Mouse (Mus musculus) forebrain, embryonic 14.5 days (tissue): ENCODE measurements around the gene Tldc2. TPM values are rescaled to one million over a fixed set of nuclear protein-coding genes. Genes with fewer than 3 reads are reported as not detected.

Experiments
- ATAC-seq: fragments of 200-750 bp; cut with Nextera tagmentation; 2 replicates; pipeline ENCODE4 v1.8.0; 2017; ENCODE audit warnings: mild to moderate bottlenecking, moderate library complexity
- DNase-seq: peaks from one replicate; pipeline ENCODE4 v3.0.0-alpha.2; 2015; ENCODE audit warnings: low spot score
- H3K27ac ChIP-seq: fragments of 300-500 bp; sonication (generic); 2 replicates; pipeline ENCODE4 v1.5.1; 2014; ENCODE audit warnings: low read depth, mild to moderate bottlenecking, control low read depth, low read length, moderate library complexity
- H3K27me3 ChIP-seq: fragments of 300-500 bp; sonication (generic); replicated peaks from 2 replicates; pipeline ENCODE4 v1.6.1; 2014; ENCODE audit warnings: low read length, control low read depth, mixed read lengths; ENCODE audit not compliant: control insufficient read depth, insufficient read depth
- H3K36me3 ChIP-seq: fragments of 300-500 bp; sonication (generic); 2 replicates; pipeline ENCODE4 v1.6.1; 2014; ENCODE audit warnings: low read length, control low read depth; ENCODE audit not compliant: control insufficient read depth, insufficient read depth
- H3K4me1 ChIP-seq: fragments of 300-500 bp; sonication (generic); 2 replicates; pipeline ENCODE4 v1.6.1; 2014; ENCODE audit warnings: antibody characterized with exemption, low read length, control low read depth; ENCODE audit not compliant: control insufficient read depth, insufficient read depth
- H3K4me2 ChIP-seq: fragments of 300-500 bp; sonication (generic); 2 replicates; pipeline ENCODE4 v1.6.1; 2014; ENCODE audit warnings: mild to moderate bottlenecking, control low read depth, low read length
- H3K4me3 ChIP-seq: fragments of 300-500 bp; sonication (generic); 2 replicates; pipeline ENCODE4 v1.5.1; 2014; ENCODE audit warnings: low read depth, low read length, control low read depth
- H3K9ac ChIP-seq: fragments of 300-500 bp; sonication (generic); 2 replicates; pipeline ENCODE4 v1.6.1; 2014; ENCODE audit warnings: mild to moderate bottlenecking, low read length, control low read depth, moderate library complexity
- H3K9me3 ChIP-seq: fragments of 300-500 bp; sonication (generic); replicated peaks from 2 replicates; pipeline ENCODE4 v1.6.1; 2016; ENCODE audit warnings: low read length, control low read depth, mixed read lengths; ENCODE audit not compliant: control insufficient read depth
- WGBS: fragments of 180-500 bp; shearing (Covaris S2); extraction: QIAGEN DNeasy Blood & Tissue Kit; methylation state at CpG from one replicate; pipeline ENCODE4 v1.1.7; 2014; 5-methylcytosine and 5-hydroxymethylcytosine counted together
- polyA plus RNA-seq: library from polyadenylated mRNA; unstranded; fragments of >200 nt; fragmentation: Nextera tagmentation; extraction: Ambion mirVana; gene quantifications from 2 replicates; pipeline ENCODE4 v1.2.1, GENCODE M21; 2014

Tldc2 gene
- polyA plus RNA-seq, 1 experiment from 2014 or later: not detected

DNA sequence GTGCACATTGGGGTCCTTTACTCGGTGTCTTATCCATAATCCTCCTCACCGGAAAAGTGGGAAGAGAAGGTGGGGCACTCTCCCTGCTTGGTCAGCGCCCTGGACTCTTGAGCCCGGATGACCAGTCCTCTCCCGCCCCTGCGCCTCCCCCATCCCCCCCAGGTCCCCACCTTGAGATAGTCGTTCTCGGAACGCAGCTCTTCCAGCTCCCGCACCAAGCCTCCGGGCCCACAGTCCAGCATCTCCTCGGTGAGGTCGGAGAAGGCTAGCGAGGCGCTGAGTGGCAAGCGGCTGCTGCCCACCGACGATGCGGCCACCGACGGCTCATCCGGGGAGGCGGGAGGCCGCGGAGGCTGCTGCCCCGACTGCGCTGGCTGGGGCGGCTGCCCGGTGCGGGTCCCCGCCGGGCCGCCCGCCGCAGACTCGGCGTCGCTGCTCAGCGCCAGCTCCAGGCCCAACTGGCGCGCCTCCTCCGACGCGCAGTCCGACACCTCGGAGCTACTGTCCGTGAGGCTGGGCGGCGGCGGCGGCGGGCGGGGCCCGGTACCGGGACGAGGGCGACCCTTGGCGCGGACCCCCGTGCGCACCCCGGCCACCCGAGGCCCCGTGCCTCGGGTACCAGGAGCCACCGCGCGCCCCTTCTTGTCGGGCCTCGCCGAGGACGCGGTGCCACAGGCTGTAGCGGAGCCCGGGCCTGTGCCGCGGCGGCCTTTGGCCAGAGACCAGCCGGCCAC, 8.6 kb upstream of the Tldc2 start:
- peak; percentile 6 for ATAC-seq
- H3K27ac ChIP-seq: peak overlapping the region; percentile 98
- H3K27me3 ChIP-seq: no peaks in the 10 kb centered on the region
- H3K4me2 ChIP-seq: peak overlapping the region; percentile 89
- DNase-seq: no peak
- H3K9me3 ChIP-seq: no peaks in the 10 kb centered on the region
- H3K4me1 ChIP-seq: peaks cover 46% of the 10 kb centered on the region
- H3K9ac ChIP-seq: peak overlapping the region; percentile 98
- peaks cover 9% of the 10 kb centered on the region; the same call in 1 of the 2 replicates for H3K36me3 ChIP-seq
- under 1% methylated on average over 63 of the region's 79 CpGs for WGBS
- peak overlapping the region; percentile 96 for H3K4me3 ChIP-seq

DNA sequence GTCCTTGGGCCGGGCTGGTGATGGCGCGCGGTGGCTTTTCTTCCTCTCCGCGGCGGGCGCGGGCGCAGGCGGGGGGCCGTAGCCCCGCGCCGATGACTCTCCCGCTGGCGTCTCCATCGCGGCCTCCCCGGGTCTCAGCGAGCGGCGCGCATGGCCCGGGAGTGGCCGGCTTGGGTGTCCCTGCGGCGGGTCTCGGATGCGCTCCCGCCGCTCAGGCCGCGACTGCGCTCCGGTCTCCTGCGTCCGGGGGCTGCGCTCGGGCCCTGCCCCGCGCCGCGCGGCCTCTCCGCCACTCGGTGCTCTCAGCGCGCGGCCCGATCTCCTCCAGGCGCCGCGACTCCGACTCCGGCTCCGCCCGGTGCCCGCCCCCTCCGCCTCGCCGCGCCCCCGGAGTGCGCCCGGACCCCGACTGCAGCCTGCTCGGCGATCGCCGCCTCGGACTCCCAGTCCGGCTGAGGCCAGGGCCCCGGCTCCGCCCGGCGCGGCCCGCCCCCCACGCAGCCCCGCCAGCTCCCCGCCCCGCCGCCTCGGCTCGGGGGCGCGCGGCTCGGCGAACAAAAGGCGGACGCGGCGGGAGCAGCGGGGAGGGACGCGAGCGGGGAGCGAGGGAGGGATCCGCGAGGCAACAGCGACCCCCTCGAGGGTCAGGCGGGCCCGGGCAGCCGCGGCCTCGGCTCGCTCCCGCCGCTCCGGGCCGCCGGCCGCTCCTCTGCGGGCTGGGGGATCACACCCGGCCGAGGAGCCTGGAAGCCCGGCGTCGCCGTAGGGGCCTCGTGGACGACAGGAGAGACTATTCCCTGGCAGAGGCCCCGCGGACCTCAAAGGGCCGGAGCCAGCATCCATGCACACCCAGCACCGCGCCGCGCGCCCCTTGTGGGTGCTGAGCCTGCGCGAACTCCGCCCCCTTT, 7.8 kb upstream of the Tldc2 start, which contains the start of gene Soga1:
Gene Soga1 (minus strand): TSS at position 462 of the 908 bp plus-strand sequence.
- under 1% methylated on average over 112 of the region's 136 CpGs for WGBS
- ATAC-seq (peak; percentile 84), DNase-seq (peak; percentile 91)
- Histone ChIP-seq H3K27me3 (no peaks in the 10 kb centered on the region), H3K27ac (peak within 1 kb of the TSS; percentile 98), H3K9ac (peak within 1 kb of the TSS; percentile 98), H3K36me3 (peaks cover 3% of the 10 kb centered on the region; the same call in 1 of the 2 replicates), H3K4me1 (peaks cover 41% of the 10 kb centered on the region), H3K4me3 (peak within 1 kb of the TSS; percentile 96), H3K4me2 (peak within 1 kb of the TSS; percentile 89), H3K9me3 (no peaks in the 10 kb centered on the region)

DNA sequence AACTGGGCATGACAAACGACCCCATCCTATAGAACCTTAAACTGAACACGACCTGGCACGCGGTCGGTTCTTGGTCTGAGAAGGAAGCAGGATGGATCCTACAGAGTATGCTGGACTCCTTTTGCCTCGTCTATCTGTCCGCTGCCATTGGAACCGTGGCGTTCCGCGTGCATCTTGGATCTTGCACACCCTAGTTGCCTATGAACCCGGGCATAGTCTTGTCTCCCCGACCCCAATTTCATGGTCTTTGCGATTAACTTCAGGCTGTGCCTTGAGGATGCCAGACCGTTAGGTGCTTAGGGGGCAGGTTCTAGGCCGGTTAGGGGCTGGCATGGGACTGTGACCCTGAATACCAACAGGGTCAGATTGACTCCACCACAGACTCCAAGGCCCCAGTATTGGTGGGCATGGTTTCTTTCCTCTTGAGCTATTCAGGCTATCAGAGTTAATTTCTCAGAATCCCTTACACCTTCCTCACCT, 7.1 kb upstream of the Tldc2 start:
- Histone ChIP-seq H3K4me2 (peak overlapping the region; percentile 89), H3K27ac (peak overlapping the region; percentile 98), H3K9me3 (no peaks in the 10 kb centered on the region), H3K36me3 (peaks cover 3% of the 10 kb centered on the region; the same call in 1 of the 2 replicates), H3K27me3 (no peaks in the 10 kb centered on the region), H3K9ac (peak overlapping the region; percentile 98), H3K4me1 (peaks cover 34% of the 10 kb centered on the region), H3K4me3 (peak overlapping the region; percentile 96)
- WGBS: 11% methylated on average over 16 of the region's 16 CpGs
- no peak for DNase-seq
- ATAC-seq: no peak

DNA sequence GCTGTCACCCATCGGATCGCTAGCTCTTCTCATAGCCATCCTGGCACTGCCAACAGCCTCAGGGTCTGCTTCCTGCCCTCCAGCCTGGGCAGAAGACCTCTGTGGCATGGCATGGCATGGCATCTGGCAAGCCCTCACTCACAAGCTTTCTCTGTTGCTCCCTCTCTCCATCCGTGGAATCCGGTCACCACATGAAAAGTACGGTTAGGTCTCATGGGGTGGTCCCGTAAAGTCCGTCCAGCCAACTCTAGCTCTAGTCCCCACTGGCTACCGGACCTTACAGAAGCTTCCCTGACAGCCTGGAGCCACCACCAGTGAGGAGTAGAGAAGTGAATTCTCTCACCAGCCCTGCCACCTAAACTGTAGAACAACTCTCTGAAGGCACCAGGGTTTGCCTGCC, 5.5 kb upstream of the Tldc2 start:
- H3K4me1 ChIP-seq: peaks cover 18% of the 10 kb centered on the region
- no peaks in the 10 kb centered on the region for H3K9me3 ChIP-seq
- no peaks in the 10 kb centered on the region for H3K36me3 ChIP-seq
- no peak for ATAC-seq
- 94% methylated on average over 8 of the region's 8 CpGs for WGBS
- no peak overlapping the region for H3K4me3 ChIP-seq
- no peak for DNase-seq
- no peak overlapping the region for H3K4me2 ChIP-seq
- H3K9ac ChIP-seq: no peak overlapping the region
- H3K27me3 ChIP-seq: no peaks in the 10 kb centered on the region
- no peak overlapping the region for H3K27ac ChIP-seq

GRCm38 (mm10) chr2:157081960-157082359, 4.9 kb upstream of the Tldc2 start:
- Histone ChIP-seq H3K4me2 (no peak overlapping the region), H3K27me3 (no peaks in the 10 kb centered on the region), H3K36me3 (no peaks in the 10 kb centered on the region), H3K9ac (no peak overlapping the region), H3K9me3 (no peaks in the 10 kb centered on the region), H3K4me1 (peaks cover 12% of the 10 kb centered on the region), H3K4me3 (no peak overlapping the region), H3K27ac (no peak overlapping the region)
- no peak for DNase-seq
- WGBS: 39% methylated on average over 7 of the region's 7 CpGs
- no peak for ATAC-seq

DNA sequence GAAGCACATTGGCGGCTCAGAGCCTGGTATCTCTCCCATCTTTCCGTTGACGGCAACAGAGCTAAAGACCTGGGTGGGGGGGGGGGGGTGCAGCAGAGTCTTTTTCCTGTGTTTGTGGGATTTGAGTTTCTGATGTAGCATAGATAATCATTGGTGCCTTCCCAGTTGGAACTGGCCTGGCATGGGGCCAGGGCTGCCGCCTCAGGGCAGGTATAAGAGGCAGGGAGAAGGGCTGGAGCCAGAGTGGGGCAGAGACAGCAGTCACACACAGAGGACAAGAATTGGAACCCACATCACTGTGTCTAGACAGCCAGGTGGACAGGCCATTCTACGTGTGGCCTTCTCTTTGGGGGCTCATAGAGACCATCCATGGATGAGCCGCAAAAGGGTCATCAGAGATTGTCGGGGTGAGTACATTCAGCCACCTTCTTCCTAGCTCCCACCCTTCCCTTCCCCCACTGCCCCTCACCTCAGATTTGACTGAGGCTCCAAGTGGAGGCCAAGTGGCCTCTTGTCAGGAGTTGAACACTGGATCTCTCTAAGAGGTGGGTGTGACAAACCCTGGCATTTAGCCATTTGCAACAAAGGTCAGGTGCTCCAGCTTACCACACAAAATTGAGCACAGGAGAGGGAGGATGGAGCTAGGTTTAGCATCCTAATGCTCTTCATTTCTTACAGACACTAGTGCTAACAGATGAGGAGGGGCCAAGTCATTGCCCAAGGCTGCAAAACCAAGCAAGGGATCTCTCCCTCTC, 1.8 kb upstream of the Tldc2 start:
- H3K9me3 ChIP-seq: no peaks in the 10 kb centered on the region
- H3K4me2 ChIP-seq: no peak overlapping the region
- no peak overlapping the region for H3K27ac ChIP-seq
- no peaks in the 10 kb centered on the region for H3K27me3 ChIP-seq
- DNase-seq: no peak
- no peak for ATAC-seq
- no peak overlapping the region for H3K4me3 ChIP-seq
- H3K9ac ChIP-seq: no peak overlapping the region
- H3K4me1 ChIP-seq: peaks cover under 1% of the 10 kb centered on the region; the same call in 1 of the 2 replicates
- 86% methylated on average over 7 of the region's 7 CpGs for WGBS
- no peaks in the 10 kb centered on the region for H3K36me3 ChIP-seq

DNA sequence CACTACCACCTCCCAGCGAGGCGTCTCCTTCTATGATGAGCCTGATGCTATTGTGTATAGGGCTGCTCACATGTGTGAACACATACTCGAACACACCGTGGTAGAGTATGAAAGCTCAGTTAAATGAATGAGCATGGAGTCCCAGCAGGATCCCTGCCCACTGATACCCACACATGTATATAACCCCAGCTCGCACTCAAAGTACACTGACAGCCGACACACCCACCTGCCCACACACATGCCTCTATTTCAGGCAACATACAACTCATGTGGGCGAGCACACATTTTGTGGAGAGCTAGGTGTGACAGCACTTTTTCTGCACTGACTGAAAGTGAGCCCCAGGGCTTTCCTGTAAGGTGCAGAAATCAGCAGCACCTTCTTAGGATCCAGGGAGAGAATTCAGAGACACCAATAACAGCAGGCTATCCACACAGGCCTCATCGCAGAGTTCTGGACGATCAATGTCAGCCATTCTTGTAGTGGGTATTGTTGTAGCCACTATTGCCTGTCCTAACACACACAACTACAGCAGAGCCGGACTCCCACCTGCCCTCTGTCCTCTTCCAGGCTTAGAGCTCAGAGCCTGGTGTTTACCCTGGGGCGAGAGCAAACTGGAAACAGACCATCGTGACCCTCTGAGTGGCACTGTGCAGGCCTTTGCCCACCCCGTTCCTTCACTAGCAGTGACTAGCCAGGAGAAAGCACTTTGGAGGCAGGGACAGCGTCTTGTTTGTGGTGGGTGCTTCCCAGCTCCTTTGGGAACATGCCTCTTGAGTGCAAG, 872 bp downstream of the Tldc2 start:
- WGBS: 81% methylated on average over 14 of the region's 14 CpGs
- DNase-seq: no peak
- H3K36me3 ChIP-seq: no peaks in the 10 kb centered on the region
- no peak overlapping the region for H3K4me2 ChIP-seq
- no peaks in the 10 kb centered on the region for H3K9me3 ChIP-seq
- ATAC-seq: no peak
- H3K9ac ChIP-seq: no peak overlapping the region
- H3K27me3 ChIP-seq: no peaks in the 10 kb centered on the region
- no peak overlapping the region for H3K4me3 ChIP-seq
- H3K4me1 ChIP-seq: no peaks in the 10 kb centered on the region
- no peak overlapping the region for H3K27ac ChIP-seq

DNA sequence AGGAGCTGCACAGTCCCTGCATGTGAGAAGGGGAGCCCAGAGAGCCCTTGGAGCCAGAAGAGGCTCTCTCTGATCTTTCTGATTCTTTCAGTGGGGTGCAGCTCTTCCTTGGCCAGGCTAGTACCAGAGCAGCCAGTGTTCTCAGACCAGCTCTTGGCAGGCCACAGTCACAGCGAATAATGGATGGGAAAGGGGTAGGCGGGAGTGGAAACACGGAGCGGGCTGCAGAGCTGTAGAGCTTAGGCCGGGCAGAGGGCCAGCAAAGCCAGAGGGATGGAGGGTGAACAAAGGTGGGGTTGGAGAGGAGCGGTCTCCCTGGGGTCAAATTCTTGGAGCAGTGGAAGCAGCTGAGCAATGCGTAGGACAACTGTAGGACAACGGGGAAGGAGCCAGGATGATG, 5.2 kb downstream of the Tldc2 start:
- H3K36me3 ChIP-seq: no peaks in the 10 kb centered on the region
- no peak overlapping the region for H3K27ac ChIP-seq
- no peaks in the 10 kb centered on the region for H3K4me1 ChIP-seq
- 35% methylated on average over 8 of the region's 8 CpGs for WGBS
- H3K27me3 ChIP-seq: no peaks in the 10 kb centered on the region
- no peaks in the 10 kb centered on the region for H3K9me3 ChIP-seq
- DNase-seq (peak; percentile 61), ATAC-seq (peak; percentile 46)
- H3K4me3 ChIP-seq: no peak overlapping the region
- peak overlapping the region; percentile 0; the same call in 1 of the 2 replicates for H3K9ac ChIP-seq
- no peak overlapping the region for H3K4me2 ChIP-seq
